11 mouse cellular contexts compared by ENCODE assay signal in genomic region chr6:28092511-28092910, GRCm38 (mm10).
"Had no signal": no experiment of that assay in that cellular context is flagged by ENCODE, and none has a peak within 500 bp of the region (broad histone marks: within the 10 kb centered on the region; RNA-seq: fewer than 3 reads in every experiment).

No protein-coding gene starts in this region.

- ATAC-seq: midbrain, embryonic 16.5 days had no signal

- DNase-seq: lung, adult 18-20 months; lung, embryonic 14.5 days; lung, postnatal 10 days; lung, postnatal 4 days; midbrain, embryonic 14.5 days; right cerebral cortex, postnatal 4 days; spleen, adult 18-20 months; thymus, adult 18-20 months; thymus, postnatal 14 days; thymus, postnatal 36 days had no signal
